Mouse (Mus musculus) bone marrow macrophage, adult 2 months (primary cell): ENCODE data around the gene Rps6ka5.

ENCODE experiments used
- CTCF ChIP-seq: IDR thresholded peaks from 2 replicates; pipeline ENCODE4 v1.5.1; 2012; ENCODE audit warnings: low read depth, mild to moderate bottlenecking, low read length, moderate library complexity
- POLR2A ChIP-seq: IDR thresholded peaks from 2 replicates; pipeline ENCODE4 v1.6.1; 2012; ENCODE audit warnings: mild to moderate bottlenecking, low read depth, low read length, borderline replicate concordance

- TF ChIP-seq CTCF (no peak), POLR2A (no peak)
Observed at GRCm38 (mm10) chr12:100762663-100763425, 36.1 kb upstream of the Rps6ka5 start.
